22 mouse cellular contexts compared by ENCODE assay signal in the genomic region with DNA sequence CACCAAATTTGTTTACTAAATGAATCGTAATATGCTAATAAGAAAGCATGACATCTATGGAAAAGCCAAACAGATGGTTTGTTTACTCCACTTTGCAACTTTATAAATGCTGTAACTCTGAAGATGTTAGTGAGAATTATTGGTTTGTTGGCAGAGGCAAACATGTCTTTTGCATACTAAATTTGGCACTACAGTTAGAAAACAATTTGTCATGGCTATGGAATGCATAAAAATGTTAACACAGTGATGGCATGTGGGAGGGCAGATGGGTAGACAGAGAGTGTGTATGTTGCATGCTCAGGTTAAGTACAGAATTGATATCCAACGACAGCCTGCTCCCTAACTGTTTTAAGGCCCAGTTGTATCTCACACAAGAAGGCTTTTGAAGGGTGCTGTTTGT.
DNase-seq lines count a peak whose midpoint lies in the region; ATAC-seq and TF ChIP-seq lines count a peak whose summit lies in the region.
"Had no signal": no experiment of that assay in that cellular context is flagged by ENCODE, and none has a peak within 500 bp of the region (broad histone marks: within the 10 kb centered on the region; RNA-seq: fewer than 3 reads in every experiment).

No protein-coding gene starts in this region.

- H3K9ac ChIP-seq in forebrain, embryonic 13.5 days, result no peak overlapping the region
- H3K9ac ChIP-seq in forebrain, embryonic 12.5 days, result no peak overlapping the region
- H3K9ac ChIP-seq in forebrain, postnatal 0 days, result no peak overlapping the region
- H3K9ac ChIP-seq: embryonic facial prominence, embryonic 15.5 days; heart, embryonic 13.5 days; hindbrain, embryonic 15.5 days had no signal

- H3K27ac ChIP-seq in forebrain, embryonic 13.5 days, result no peak overlapping the region
- H3K27ac ChIP-seq in forebrain, embryonic 12.5 days, result no peak overlapping the region
- no peak overlapping the region for H3K27ac ChIP-seq in forebrain, postnatal 0 days (ENCODE audit: low read depth, low read length)
- H3K27ac ChIP-seq: embryonic facial prominence, embryonic 15.5 days; gastrocnemius, adult 2 months; heart, embryonic 13.5 days; hindbrain, embryonic 15.5 days had no signal

- H3K4me2 ChIP-seq in forebrain, embryonic 13.5 days, result no peak overlapping the region
- no peak overlapping the region for H3K4me2 ChIP-seq in forebrain, embryonic 12.5 days
- no peak overlapping the region for H3K4me2 ChIP-seq in forebrain, postnatal 0 days (ENCODE audit: low read depth)
- H3K4me2 ChIP-seq: embryonic facial prominence, embryonic 15.5 days; heart, embryonic 13.5 days; hindbrain, embryonic 15.5 days had no signal

- H3K9me3 ChIP-seq in forebrain, embryonic 13.5 days (replicated peaks), result no peaks in the 10 kb centered on the region
- no peaks in the 10 kb centered on the region for H3K9me3 ChIP-seq in forebrain, embryonic 12.5 days
- H3K9me3 ChIP-seq in forebrain, postnatal 0 days (ENCODE audit: low read length), result no peaks in the 10 kb centered on the region
- H3K9me3 ChIP-seq: embryonic facial prominence, embryonic 15.5 days; heart, embryonic 13.5 days; hindbrain, embryonic 15.5 days had no signal

- peaks cover 27% of the 10 kb centered on the region for H3K27me3 ChIP-seq in forebrain, embryonic 13.5 days
- peaks cover 42% of the 10 kb centered on the region for H3K27me3 ChIP-seq in forebrain, embryonic 12.5 days
- H3K27me3 ChIP-seq in forebrain, postnatal 0 days (ENCODE audit: insufficient read depth, low read length), result 0 out of 2 replicates have a peak, but pooled peaks cover 3% of the 10 kb centered on the region
- H3K27me3 ChIP-seq: CH12.LX; embryonic facial prominence, embryonic 15.5 days; hindbrain, embryonic 15.5 days had no signal

- ATAC-seq in forebrain, embryonic 13.5 days, result peak; percentile 58; the same call in 1 of the 2 replicates
- no peak for ATAC-seq in forebrain, embryonic 12.5 days (ENCODE audit: low FRiP score)
- ATAC-seq in forebrain, postnatal 0 days, result peak; percentile 92
- ATAC-seq: inflammation-experienced regulatory T-cells, adult 6 months; intestine, postnatal 0 days had no signal

- H3K36me3 ChIP-seq in forebrain, embryonic 13.5 days (ENCODE audit: poor library complexity, severe bottlenecking), result no peaks in the 10 kb centered on the region
- H3K36me3 ChIP-seq in forebrain, embryonic 12.5 days (replicated peaks), result no peaks in the 10 kb centered on the region
- H3K36me3 ChIP-seq in forebrain, postnatal 0 days (ENCODE audit: insufficient read depth), result no peaks in the 10 kb centered on the region
- H3K36me3 ChIP-seq: embryonic facial prominence, embryonic 15.5 days; heart, embryonic 13.5 days; hindbrain, embryonic 15.5 days had no signal

- no peaks in the 10 kb centered on the region for H3K4me1 ChIP-seq in forebrain, embryonic 13.5 days
- peaks cover 5% of the 10 kb centered on the region for H3K4me1 ChIP-seq in forebrain, embryonic 12.5 days
- H3K4me1 ChIP-seq in forebrain, postnatal 0 days (ENCODE audit: insufficient read depth), result no peaks in the 10 kb centered on the region
- H3K4me1 ChIP-seq: hindbrain, embryonic 15.5 days had no signal

- no peak overlapping the region for H3K4me3 ChIP-seq in forebrain, embryonic 13.5 days
- no peak overlapping the region for H3K4me3 ChIP-seq in forebrain, embryonic 12.5 days (replicated peaks)
- H3K4me3 ChIP-seq in forebrain, postnatal 0 days (ENCODE audit: low read depth, low read length), result no peak overlapping the region
- H3K4me3 ChIP-seq: embryonic facial prominence, embryonic 15.5 days; erythroblast, embryonic 14.5 days; gastrocnemius, adult 2 months; heart, embryonic 13.5 days; hindbrain, embryonic 15.5 days had no signal

- DNase-seq in 3T3-L1 (ENCODE audit: low read depth, low spot score) (peak; percentile 49), adipocyte (ENCODE audit: low spot score) (peak; percentile 6)
- DNase-seq in forebrain, postnatal 0 days, result peak; percentile 70
- no peak for DNase-seq in spleen, postnatal 14 days (ENCODE audit: low spot score in 2 of 2)
- no peak for DNase-seq in urinary bladder, postnatal 36 days (ENCODE audit: low spot score in 2 of 2)
- DNase-seq: adrenal gland, postnatal 10 days; cerebellum, adult 18-20 months; cerebellum, adult 9-11 months; cerebellum, postnatal 36 days; gastrocnemius, adult 2 months; gastrocnemius, postnatal 36 days; heart, adult 11 months; heart, postnatal 36 days had no signal

- no peak for TF ChIP-seq CTCF in forebrain, postnatal 0 days (IDR thresholded peaks at IDR 0.05; ENCODE audit: low read depth)

- 79% methylated on average over 2 of the region's 2 CpGs for WGBS in forebrain, embryonic 13.5 days
- WGBS in forebrain, embryonic 12.5 days, result 83% methylated on average over 2 of the region's 2 CpGs
- WGBS in forebrain, postnatal 0 days, result 50% methylated on average over 2 of the region's 2 CpGs

Comparison
In these comparisons a context has a peak if more than half of its experiments do, and no peak if none do; other contexts are left out.
1. DNase-seq: peak in 3T3-L1 (single experiment), adipocyte (single experiment) and forebrain, postnatal 0 days (single experiment); none in spleen, postnatal 14 days (0 of 2) and urinary bladder, postnatal 36 days (0 of 2).